Mouse (Mus musculus) liver, postnatal 0 days (tissue): ENCODE results near the gene C87499.

Experiments
- CTCF ChIP-seq: sonication (generic); IDR thresholded peaks from 2 replicates; pipeline ENCODE4 v1.5.1; 2016; ENCODE audit warnings: antibody characterized with exemption, low read depth
- EP300 ChIP-seq: IDR thresholded peaks from 2 replicates; pipeline ENCODE4 v1.6.1; 2016; ENCODE audit warnings: antibody characterized with exemption, low read depth, mild to moderate bottlenecking

DNA sequence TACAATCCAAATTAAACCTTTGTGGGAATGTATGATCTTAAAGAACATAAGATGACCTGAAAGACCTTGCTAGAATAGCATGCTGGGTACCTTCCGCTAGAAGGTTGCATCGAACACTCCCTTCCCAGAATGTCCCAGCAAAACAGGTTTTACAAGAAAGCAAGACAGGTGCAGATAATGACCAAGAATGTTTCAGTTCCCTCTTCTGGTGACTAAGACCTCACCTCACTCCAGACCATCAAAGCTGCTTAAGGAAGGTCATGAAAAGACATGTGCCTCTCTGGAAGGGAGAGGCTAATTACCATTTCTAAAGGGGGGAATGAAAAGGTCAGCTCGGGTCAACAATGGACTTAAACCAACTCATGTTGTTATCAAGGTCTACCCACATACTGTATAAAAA is 19.4 kb upstream of the C87499 start:
- TF ChIP-seq CTCF (no peak), EP300 (no peak)
